Mouse (Mus musculus) liver, postnatal 0 days (tissue): ENCODE measurements at regions not wholly inside any gene's neighbourhood (a gene's known extent, or its start where the extent isn't known, plus 50 kb on each side); places are given as distances from the start of the nearest gene placed in this dataset.

Experiments used
- CTCF ChIP-seq: sonication (generic); IDR thresholded peaks from 2 replicates; pipeline ENCODE4 v1.5.1; 2016; ENCODE audit warnings: antibody characterized with exemption, low read depth
- EP300 ChIP-seq: IDR thresholded peaks from 2 replicates; pipeline ENCODE4 v1.6.1; 2016; ENCODE audit warnings: antibody characterized with exemption, low read depth, mild to moderate bottlenecking

DNA sequence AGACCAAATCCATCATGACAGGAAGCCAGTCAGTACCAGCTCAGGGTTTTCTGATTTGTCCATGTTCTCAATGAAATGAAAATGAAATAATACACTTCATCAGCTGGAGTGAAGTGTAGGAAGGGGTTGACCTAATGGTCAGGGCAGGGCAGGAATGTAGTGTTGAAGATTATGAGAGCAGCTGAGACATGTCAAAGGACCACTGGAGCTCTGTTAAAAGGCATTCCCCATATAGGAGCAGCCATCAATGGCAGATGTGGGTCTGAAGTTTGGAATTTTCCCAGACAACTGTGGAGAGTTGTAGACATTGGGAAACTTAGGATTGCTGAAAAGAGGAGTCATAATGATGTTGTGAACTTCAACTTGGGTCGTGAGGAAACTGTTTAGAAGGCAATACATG, 206.8 kb upstream of the Fermt1 start:
- no peak for TF ChIP-seq CTCF
- no peak for TF ChIP-seq EP300
